Mouse (Mus musculus) spleen, adult 2 months (tissue): Measurements from ENCODE around the gene Pus3.

ENCODE experiments used
- CTCF ChIP-seq: fragments of 200-500 bp; IDR thresholded peaks from 2 replicates; pipeline ENCODE4 v1.5.1; 2011; ENCODE audit warnings: mild to moderate bottlenecking, inconsistent platforms; ENCODE audit not compliant: insufficient read depth, insufficient read length, insufficient replicate concordance; ENCODE audit errors: extremely low read depth
- POLR2A ChIP-seq: fragments of 200-500 bp; IDR thresholded peaks from 2 replicates; pipeline ENCODE4 v1.6.1; 2011; ENCODE audit warnings: low read depth, low read length, inconsistent platforms

GRCm38 (mm10) chr9:35539001-35539750 lies 19.2 kb upstream of the Pus3 start:
- TF ChIP-seq CTCF (no peak), POLR2A (no peak)
